Mouse (Mus musculus) liver, embryonic 14.5 days (tissue): ENCODE data around the gene Ralgps1.
A peak's percentile ranks its signal among the peaks of the same experiment; 100 is the strongest.

Experiments used
- CTCF ChIP-seq: IDR thresholded peaks from 2 replicates; pipeline ENCODE4 v1.5.1; 2016; ENCODE audit warnings: antibody characterized with exemption, low read depth, control low read depth
- EP300 ChIP-seq: IDR thresholded peaks from 2 replicates; pipeline ENCODE4 v1.6.1; 2016; ENCODE audit warnings: antibody characterized with exemption, low read depth

- TF ChIP-seq CTCF (peak; percentile 80), EP300 (no peak)
Measured at GRCm38 (mm10) chr2:33349081-33349480, 22.2 kb downstream of the Ralgps1 start.
